Mouse (Mus musculus): ENCODE results near the gene Gimap7.

Gene Gimap7

DNA sequence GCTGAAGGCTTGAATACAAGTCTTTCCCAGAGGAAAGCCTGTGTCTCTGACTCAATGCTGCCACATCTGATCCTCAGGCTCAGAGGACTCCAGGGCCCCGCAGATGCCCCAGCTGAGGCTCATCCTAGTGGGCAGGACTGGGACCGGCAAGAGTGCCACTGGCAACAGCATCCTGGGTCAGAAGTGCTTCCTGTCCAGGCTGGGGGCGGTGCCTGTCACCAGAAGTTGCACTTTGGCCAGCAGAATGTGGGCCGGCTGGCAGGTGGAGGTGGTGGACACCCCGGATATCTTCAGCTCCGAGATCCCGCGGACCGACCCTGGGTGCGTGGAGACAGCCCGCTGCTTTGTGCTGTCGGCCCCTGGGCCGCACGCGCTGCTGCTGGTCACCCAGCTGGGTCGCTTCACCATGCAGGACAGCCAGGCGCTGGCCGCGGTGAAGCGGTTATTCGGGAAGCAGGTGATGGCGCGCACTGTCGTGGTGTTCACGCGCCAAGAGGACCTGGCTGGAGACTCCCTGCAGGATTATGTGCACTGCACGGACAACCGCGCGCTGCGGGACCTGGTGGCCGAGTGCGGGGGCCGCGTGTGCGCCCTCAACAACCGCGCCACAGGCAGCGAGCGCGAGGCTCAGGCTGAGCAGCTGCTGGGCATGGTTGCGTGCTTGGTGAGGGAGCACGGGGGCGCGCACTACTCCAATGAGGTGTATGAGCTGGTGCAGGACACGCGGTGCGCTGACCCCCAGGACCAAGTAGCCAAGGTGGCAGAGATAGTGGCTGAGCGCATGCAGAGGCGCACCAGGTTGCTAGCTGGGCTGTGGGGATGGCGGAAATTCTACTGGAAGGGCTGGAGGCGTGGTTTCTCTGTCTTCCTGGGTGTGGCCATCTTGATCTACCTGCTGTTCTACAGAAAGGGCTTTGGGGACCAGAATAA lies 24.3 kb downstream of the Gimap7 start:
- DNase-seq = peak; percentile 14

DNA sequence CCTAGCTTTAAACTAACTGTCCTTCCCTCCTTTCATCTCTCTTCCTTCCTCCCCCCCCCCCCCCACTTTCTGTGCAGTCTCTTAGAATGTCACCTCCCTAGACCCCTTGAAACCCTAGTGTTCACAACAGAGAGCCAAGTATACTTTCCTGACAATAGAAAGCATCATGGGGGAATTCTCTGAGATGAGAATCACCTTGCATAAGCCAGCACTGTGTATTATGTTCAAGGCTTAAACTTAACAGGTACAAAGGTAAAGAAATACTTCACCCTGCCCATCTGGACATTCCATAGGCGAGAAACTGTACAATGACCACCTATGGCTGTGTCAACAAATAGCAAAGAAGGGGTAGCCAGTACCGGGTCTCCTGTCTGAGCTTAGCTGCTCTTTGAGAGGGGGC lies 27.1 kb downstream of the Gimap7 start:
- no peak for DNase-seq

DNA sequence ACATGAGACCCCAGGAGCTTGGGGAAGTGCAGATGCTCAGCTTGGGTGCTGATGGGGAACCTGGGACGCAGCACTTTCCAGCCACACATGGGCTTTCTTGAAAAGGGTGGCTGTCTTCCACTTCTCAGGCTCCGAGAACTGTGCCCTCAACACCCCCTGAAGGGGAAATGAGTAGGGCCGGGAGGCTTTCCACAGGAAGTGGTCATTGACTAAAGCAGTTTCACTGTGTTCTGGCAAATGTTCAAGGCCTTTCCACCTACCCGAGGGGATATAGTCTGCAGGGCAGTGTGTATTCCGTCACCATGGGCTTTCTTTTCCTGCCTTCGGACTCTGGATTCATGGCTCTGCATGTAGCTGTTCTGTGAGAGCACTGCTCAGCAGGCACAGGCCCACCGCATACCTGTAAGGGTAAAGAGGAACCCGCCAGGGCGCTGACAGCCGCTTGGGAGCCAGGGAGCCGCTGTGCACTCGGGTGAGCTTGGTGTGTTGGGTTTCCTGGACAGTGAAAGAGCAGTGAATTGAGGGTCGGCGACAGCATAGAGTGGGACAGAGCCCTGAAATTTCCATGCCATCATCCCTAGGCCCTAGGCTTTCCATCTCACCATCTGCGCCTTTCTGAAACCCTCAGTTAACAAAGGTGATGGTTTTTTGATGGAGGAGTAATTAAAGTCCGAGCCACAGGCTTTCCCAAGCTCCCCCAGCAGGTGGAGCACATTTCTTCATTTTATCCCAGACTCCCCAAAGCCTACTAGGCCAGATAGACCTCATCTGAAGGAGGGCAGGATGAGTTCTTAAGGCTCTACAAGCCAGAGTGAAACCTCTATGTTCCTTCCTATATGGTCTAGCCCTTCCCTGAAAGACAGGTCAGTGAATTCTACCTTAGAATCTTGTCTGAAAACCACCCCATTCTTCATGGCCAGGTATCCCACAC lies 27.8 kb downstream of the Gimap7 start, which contains the start of gene Gimap5:
TSS of gene Gimap5 (plus strand) at position 239 of the 931 bp plus-strand sequence.
- DNase-seq = peak; percentile 75

DNA sequence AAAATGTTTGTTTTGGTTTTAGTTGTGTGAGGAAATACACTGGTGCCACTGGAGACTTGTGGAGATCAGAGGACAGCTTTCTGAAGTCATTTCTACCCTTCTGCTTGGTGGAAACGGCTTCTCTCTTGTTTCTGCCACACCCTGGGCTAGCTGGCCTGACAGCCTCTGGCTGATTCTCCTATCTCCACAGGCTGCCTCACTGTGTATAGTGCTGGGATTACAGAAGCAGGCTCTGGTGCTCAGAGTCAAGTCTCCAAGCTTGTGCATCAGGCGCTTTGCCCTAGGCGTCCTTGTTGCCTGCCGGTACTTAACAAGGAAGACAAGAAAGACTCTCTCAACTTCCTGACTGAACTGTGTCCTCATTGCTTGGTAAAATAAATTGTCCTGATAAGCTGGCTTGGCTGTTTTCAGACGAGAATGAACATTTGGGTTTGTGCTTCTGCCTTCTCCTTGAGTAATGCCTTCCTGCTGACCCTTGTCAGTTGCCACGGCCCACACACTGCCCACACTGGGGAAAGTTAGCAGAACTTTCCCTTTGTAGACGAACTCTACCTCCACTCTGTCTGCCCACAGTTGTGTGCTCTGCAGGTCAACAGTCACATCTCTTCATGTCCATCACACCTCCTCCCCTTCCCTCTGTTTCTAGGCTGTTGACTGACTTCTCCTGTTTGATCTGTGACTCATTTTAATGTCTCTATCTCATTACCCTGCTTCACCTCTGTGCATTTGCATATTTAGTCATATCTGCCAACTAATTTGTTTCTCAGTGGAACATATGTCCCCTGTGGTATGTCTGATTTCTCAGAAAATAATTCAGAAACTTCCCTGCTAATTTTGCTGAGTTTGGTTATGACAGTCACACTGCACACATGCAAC lies 28.9 kb downstream of the Gimap7 start:
- peak; percentile 45 for DNase-seq

DNA sequence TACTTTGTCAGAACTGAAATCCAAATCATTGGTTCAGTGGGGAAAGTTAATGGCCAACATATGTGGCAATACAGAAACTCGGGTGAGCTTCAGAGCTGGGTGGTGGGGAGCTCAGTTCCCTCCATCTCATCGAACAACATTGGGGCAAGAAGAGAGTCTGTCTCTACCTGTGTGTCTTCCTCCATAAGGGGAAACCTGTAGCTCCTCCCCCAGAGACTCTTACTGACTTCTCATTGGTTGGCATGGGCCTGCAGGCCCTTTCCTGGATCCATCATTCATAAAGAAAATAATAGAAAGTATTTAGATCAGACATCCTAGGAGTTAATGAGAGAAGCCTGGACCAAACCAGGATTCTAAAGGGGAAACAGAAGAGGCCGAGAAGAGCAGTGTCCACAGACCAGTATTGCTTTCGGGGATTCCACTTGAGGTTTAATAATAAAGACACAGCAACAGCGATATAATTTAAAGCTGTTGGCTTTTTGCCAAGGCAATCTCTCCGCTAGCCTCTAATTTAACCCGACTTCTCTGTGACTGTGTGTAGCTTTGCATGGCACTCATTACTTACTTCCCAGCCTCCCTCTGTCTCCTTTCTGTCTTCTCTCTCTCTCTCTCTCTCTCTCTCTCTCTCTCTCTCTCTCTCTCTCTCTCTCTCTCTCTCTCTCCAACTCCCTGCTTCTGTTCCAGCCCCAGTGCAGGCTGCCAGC lies 45.3 kb downstream of the Gimap7 start:
- DNase-seq = no peak

DNA sequence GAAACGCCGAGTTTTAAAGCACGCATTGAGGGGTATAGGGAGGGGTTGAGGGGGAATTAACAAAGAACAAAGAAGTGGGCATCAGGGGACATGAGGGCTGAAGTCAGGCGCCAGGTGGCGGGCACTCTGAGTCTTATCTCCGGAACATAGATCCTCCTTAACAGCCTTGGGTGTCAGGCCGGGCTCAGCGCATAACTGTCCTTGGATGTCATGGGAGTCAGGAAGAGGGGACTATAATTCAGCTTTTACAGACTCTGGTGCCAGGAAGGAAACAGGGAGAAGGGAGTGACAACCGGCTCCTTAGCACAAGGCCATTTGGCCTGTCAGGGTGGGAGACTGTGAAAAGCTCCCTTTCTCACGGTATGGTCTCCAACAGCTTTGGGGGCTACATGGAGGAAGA lies 46.1 kb downstream of the Gimap7 start:
- DNase-seq = no peak

DNA sequence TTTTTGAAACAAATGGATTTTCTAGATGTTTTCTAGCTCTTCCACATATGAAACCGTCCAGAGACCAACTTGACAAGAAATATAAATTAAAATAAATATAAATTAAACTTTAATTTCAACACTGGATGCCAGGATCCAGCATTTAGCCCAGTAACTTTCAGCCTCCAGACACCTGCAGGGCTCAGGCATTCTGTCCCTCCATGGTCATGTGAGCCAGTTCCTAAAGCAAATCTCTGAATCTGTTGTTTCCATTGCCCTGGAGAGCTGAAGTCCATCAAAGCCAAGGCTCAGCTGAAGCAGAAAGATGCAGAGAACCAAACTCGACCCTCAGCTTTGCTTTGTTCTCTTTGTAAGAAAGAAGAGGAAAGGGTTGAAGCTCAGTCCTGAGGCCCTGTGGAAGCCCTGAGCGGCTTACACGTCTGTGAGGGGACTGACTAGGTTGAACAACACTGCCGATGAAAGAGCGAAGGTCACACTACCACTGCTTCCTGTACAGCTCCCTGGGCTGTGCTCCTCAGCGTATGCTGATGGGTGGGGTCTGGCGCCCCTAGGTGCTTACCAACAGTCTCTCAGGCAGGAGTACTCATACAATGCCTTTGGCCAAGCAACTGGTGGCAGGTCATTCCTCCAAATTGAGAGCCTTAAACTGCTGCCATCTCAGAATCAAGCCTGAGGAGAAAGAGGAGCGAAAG lies 49.9 kb downstream of the Gimap7 start:
- DNase-seq = peak; percentile 77

DNA sequence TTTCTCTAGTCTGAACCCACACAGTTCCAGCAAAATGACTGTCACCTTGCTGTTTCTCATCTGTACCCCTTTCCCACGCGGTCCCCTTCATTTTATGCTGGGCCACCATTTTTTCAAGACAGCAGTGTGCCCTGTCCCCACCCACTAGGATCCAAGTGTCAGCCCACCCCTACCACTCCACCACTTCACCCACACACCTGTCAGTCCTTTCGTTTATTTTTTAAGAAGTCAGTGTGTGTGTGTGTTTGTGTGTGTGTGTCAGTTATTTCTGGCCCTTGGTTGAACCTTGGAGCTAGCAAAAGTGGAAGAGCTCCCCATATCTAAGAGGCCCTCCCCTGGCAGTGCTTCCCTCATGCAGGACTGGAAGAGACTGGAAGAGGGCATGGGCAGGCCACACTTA lies 50.5 kb downstream of the Gimap7 start:
- DNase-seq = no peak

DNA sequence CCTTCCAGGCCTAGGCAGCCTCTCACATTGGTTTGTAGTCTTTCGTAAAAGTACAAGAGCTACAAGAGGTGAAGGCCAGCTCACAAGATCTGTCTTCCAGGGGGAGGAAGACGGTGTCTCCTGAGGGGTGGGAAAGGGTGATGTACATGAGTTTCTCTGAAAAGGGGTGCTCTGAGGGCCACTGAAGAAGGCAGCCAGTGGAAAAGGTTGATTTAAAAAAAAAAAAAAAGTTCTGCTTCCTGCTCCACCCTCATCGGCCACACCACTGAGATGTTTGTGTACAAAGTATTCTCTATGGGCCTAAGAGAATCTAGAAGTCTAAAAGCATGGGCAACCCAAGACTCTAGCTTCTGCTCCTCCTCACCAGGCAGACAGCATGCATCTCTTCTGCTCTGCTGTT lies 52.3 kb downstream of the Gimap7 start, which contains the start of gene Gimap3:
TSS of gene Gimap3 (minus strand) at position 156 of the 400 bp plus-strand sequence.
- peak; percentile 32 for DNase-seq

DNA sequence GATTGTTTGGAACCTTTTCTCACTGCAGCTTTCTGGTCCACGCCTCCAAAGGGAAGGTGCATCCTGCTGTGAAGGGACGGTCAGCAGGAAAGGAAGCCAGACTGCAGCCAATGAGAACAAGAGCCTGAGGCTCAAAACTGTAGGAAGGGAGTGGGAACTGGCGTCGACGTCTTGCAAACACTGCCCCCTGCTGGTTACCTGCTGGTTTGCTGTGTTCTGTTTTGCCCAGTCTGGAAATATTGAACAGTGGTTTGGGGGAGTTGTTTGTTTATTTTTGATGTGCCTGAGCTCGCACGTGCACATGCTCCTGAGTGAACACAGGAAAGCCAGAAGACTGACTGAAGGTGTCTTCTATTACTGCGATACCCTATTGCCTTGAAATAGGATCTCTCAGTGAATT lies 53.6 kb downstream of the Gimap7 start:
- DNase-seq = peak; percentile 87
